Mouse (Mus musculus): Measurements from ENCODE around the gene Ryr3. TPM values are rescaled to one million over a fixed set of nuclear protein-coding genes. Genes with fewer than 3 reads are reported as not detected.

Ryr3 gene
- polyA plus RNA-seq, 1 experiment from 2014 or later = 5.6 TPM

DNA sequence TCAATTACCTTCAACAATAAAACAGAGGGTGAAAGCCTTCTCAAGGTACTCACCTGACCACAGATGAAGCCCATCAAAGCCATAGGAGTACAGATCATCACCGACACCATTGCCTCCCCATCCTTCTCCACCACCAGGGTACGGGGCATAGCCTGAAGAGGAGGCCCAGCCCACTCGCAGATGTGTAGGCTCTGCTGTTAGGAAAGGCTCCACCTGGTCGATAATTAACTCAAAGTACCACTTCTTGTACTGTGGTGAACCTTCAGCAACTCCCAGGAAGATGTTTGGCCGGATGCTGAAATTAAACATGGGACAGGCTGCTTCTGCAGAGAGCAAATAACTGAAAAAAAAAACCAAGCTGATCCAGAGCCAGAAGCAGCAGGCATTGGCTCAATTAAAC is 316.1 kb downstream of the Ryr3 start:
- no peak overlapping the region for H3K27ac ChIP-seq (replicated peaks)
- 76% methylated on average over 5 of the region's 5 CpGs for WGBS
- no peak for ATAC-seq (ENCODE audit: low FRiP score)

DNA sequence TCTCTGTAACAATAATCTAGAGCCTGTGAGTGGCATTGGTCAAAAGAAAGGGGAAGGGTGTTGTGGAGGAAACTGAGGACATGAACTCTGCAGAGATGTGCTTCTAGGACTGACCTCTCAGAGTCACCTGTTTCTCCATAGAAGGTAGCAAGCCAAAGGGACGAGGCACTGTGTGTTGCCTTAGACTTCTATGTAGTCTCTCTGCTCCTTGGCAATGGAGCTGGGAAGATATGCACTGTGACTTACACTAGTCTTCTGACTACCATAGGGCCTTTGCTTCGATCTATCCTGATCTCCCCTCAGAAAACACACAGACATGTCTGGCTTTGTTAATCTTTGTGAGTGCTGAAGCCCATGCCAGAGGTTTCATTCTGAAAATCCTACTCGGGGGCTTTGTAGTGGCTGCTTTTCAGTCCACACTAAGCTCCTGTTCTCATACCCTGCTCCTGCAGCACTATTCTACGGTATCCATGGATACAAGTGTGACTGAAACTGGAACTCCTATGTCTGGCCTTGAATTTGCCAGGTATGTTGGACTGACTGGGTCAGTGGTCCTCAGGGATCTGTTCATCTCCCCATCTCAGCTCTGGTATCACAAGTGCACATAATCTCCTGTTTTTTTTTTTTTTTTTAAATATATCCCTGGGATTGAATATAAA is 332.3 kb downstream of the Ryr3 start:
- no peaks in the 10 kb centered on the region for H3K36me3 ChIP-seq
- H3K27ac ChIP-seq (replicated peaks) = no peak overlapping the region
- no peak overlapping the region for H3K4me3 ChIP-seq (replicated peaks)
- H3K9ac ChIP-seq (replicated peaks) = no peak overlapping the region
- H3K9me3 ChIP-seq (replicated peaks) = no peaks in the 10 kb centered on the region
- H3K4me2 ChIP-seq = no peak overlapping the region
- no peaks in the 10 kb centered on the region for H3K27me3 ChIP-seq (replicated peaks)
- 69% methylated on average over 4 of the region's 4 CpGs for WGBS
- no peak for ATAC-seq (ENCODE audit: low FRiP score)
- no peaks in the 10 kb centered on the region for H3K4me1 ChIP-seq

More for the DNA sequence above, 316.1 kb downstream of the Ryr3 start:
- Histone ChIP-seq H3K4me1 (no peaks in the 10 kb centered on the region), H3K9me3 (replicated peaks) (no peaks in the 10 kb centered on the region), H3K4me3 (replicated peaks) (no peak overlapping the region), H3K27me3 (replicated peaks) (no peaks in the 10 kb centered on the region), H3K36me3 (no peaks in the 10 kb centered on the region), H3K4me2 (no peak overlapping the region), H3K9ac (replicated peaks) (no peak overlapping the region)

DNA sequence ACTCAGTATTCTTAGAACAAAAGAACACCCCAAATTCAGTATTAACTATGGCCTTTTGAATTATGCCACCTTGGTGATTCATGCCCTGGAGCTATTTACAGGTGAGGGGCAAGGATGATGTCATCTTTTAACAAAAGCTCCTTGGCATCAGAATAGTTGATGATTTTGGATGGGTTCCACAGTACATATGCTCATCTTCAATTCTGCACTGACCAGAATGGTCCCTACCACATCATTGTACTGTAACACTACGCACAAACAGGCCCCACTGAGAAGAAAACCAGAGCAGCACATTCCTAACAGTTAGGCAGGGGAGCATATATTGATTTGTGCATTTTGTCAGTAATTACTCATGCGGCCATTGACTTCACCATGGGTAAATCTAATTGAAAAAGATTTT is 335.1 kb downstream of the Ryr3 start:
- H3K9me3 ChIP-seq (replicated peaks) = no peaks in the 10 kb centered on the region
- H3K4me2 ChIP-seq = no peak overlapping the region
- no peak for ATAC-seq (ENCODE audit: low FRiP score)
- H3K27me3 ChIP-seq (replicated peaks) = no peaks in the 10 kb centered on the region
- H3K9ac ChIP-seq (replicated peaks) = no peak overlapping the region
- peaks cover 3% of the 10 kb centered on the region; the same call in 1 of the 2 replicates for H3K4me1 ChIP-seq
- H3K36me3 ChIP-seq = no peaks in the 10 kb centered on the region
- H3K4me3 ChIP-seq (replicated peaks) = no peak overlapping the region
- 82% methylated on average over 2 of the region's 2 CpGs for WGBS
- H3K27ac ChIP-seq (replicated peaks) = no peak overlapping the region

DNA sequence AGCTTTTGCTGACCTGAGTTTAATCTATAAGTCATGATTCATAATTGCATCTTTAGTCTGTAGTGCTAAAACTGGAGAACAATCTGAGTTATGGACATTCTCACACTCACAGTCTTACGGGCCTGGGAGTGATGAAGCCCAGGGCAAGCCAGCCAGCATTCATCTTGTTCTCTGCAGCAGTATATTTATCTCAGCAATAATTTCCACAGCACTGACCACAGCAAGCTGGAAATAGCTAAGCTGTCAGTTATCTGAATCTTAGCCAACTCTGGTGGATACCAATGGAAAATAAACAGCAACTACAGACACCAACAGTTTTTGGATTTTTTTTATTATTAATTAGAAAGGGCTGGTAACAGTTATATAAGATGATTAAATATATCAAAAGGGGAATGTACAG is 335.5 kb downstream of the Ryr3 start:
- Histone ChIP-seq H3K9ac (replicated peaks) (no peak overlapping the region), H3K4me2 (no peak overlapping the region), H3K4me3 (replicated peaks) (no peak overlapping the region), H3K27me3 (replicated peaks) (no peaks in the 10 kb centered on the region), H3K36me3 (no peaks in the 10 kb centered on the region), H3K27ac (replicated peaks) (no peak overlapping the region), H3K4me1 (peaks cover 3% of the 10 kb centered on the region; the same call in 1 of the 2 replicates), H3K9me3 (replicated peaks) (no peaks in the 10 kb centered on the region)
- no peak for ATAC-seq (ENCODE audit: low FRiP score)
- WGBS = 71% methylated on average over 1 of the region's 1 CpGs

DNA sequence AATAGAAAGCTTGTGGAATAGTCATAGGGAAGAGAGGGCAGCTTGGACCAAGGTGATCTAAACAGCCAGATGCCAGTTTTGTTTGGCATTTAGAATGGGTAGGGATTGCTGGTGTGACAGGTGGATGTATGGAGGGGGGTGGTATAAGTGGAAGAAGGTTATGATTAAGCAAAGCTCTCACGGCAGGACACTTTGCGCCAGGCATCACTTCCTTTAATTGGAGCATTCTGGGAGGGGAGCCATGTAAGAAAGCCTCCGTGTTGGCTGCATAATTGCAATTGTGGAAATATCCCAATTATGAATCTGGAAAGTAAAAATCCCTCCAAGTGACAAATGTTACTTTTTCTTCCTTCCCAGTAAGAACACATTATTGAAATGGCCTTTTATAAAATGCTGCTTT is 339.5 kb downstream of the Ryr3 start:
- H3K4me1 ChIP-seq = peaks cover 3% of the 10 kb centered on the region; the same call in 1 of the 2 replicates
- H3K36me3 ChIP-seq = no peaks in the 10 kb centered on the region
- H3K27ac ChIP-seq (replicated peaks) = no peak overlapping the region
- no peak overlapping the region for H3K9ac ChIP-seq (replicated peaks)
- 57% methylated on average over 3 of the region's 3 CpGs for WGBS
- H3K27me3 ChIP-seq (replicated peaks) = no peaks in the 10 kb centered on the region
- ATAC-seq (ENCODE audit: low FRiP score) = no peak
- no peak overlapping the region for H3K4me2 ChIP-seq
- no peaks in the 10 kb centered on the region for H3K9me3 ChIP-seq (replicated peaks)
- no peak overlapping the region for H3K4me3 ChIP-seq (replicated peaks)

DNA sequence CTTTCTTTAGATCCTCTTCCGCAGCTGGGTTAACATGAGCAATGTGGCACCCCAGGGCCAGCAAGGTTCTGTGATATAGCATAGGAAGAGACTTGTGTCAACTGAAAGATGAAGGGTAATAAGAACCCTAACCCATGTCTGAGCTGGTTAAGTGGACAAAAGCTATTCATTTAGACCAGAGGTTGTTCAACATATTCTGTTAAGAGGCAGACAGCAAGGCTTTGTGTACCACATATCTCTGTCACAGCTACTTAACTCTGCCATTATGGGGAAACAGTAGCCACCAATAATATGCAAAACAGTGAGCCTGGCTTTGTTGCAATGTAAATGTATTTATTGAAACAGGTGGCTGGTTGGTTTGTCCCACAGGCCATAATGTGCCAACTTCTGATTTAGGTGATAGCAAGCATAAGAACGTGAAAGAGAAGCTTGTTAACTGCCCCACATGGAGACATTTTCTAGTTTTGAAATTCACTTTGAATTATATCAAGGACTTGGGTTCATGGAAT is 350.8 kb downstream of the Ryr3 start:
- Histone ChIP-seq H3K36me3 (no peaks in the 10 kb centered on the region), H3K4me3 (replicated peaks) (no peak overlapping the region), H3K4me1 (no peaks in the 10 kb centered on the region), H3K9ac (replicated peaks) (no peak overlapping the region), H3K27me3 (replicated peaks) (no peaks in the 10 kb centered on the region), H3K27ac (replicated peaks) (no peak overlapping the region), H3K4me2 (no peak overlapping the region), H3K9me3 (replicated peaks) (no peaks in the 10 kb centered on the region)
- no peak for ATAC-seq (ENCODE audit: low FRiP score)
- WGBS = 41% methylated on average over 2 of the region's 2 CpGs

DNA sequence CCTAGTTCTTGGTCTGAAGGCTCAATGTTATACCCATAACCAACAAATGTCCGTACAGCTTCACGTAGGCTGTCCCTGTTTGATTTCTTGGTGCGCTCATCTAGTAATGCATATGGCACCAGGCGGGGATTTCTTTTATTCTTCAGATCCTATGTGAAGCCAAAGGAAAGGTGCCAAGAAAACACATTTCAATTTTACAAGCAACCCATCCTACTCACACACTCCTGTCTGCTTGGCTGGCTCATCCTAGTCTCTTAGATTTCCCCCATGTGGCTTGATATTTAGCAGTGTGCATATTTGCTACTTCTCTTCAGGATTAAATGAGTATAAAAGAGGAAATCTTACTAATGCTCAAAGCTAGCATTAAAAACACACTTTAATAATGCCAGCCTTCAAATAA is 355.1 kb downstream of the Ryr3 start:
- Histone ChIP-seq H3K27ac (replicated peaks) (no peak overlapping the region), H3K9ac (replicated peaks) (no peak overlapping the region), H3K4me2 (no peak overlapping the region), H3K9me3 (replicated peaks) (no peaks in the 10 kb centered on the region), H3K27me3 (replicated peaks) (no peaks in the 10 kb centered on the region), H3K36me3 (no peaks in the 10 kb centered on the region), H3K4me1 (no peaks in the 10 kb centered on the region), H3K4me3 (replicated peaks) (no peak overlapping the region)
- WGBS = 94% methylated on average over 4 of the region's 4 CpGs
- ATAC-seq (ENCODE audit: low FRiP score) = no peak

DNA sequence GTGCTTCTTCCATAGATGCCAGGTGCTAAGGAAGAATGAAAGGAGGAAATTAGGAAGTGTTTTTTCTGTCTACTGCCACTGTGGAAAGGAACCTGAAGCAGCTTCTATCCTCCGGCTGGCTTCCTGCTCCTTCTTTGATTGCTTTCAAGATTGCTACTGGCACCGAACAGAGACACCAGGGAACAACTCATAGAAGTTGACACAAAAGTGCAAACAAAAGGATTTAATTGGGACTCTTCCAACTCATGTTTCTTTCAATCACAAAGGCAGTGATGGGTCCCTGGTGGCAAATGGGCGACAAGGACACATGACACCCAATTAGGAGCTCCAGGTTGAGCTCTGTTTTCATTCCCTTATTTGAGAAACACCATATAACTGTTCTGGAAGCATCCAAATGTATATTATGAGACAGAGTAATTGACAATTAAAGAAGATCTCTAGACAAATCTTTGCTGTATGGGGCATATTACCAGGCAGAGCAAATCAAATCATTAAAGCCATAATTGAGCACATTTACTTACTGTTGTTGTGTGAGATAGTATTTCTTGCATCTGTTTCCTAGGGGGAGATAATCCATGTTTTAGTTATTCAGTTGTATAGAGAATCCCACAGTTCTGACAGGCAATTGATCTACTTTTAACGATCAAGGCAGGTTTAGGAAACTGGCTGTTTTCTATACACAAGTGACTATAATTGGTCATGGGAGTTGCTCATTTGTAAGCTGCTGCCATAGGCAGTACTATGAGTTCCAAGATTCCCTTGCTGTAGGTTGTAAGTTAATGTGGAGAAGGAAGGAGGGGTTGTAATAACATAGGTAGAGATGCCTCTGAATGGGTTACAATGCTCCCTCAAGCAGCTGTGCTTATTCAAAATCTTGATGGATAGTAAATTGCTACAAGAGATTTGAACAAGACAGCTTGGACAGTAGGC is 371.0 kb downstream of the Ryr3 start:
- Histone ChIP-seq H3K4me1 (no peaks in the 10 kb centered on the region), H3K27ac (replicated peaks) (no peak overlapping the region), H3K9ac (replicated peaks) (no peak overlapping the region), H3K9me3 (replicated peaks) (0 out of 2 replicates have a peak, but pooled peaks cover 3% of the 10 kb centered on the region), H3K4me2 (no peak overlapping the region), H3K36me3 (no peaks in the 10 kb centered on the region), H3K27me3 (replicated peaks) (no peaks in the 10 kb centered on the region), H3K4me3 (replicated peaks) (no peak overlapping the region)
- WGBS = 23% methylated on average over 4 of the region's 4 CpGs
- peak; percentile 73 for ATAC-seq (ENCODE audit: low FRiP score)

DNA sequence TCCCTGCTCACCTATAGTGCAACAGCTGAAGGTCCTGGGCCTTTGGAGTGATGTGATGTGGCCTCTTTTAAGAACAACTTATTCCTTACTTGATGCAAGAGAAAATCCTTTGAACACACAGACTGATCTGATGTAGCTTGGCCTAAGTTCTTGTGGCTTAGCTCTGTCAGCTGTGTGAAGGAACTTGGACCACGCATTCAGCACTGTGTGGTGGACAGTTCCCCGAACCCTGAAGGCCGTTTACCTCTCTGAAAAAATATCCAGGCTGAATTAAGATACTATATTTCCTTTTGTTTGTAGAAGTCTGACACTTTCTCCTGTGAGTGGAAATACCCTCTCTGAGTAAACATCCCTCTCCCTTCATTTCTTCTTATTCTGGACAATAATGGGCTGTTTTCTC is 374.0 kb downstream of the Ryr3 start:
- H3K4me1 ChIP-seq = no peaks in the 10 kb centered on the region
- no peak overlapping the region for H3K4me3 ChIP-seq (replicated peaks)
- H3K27ac ChIP-seq (replicated peaks) = no peak overlapping the region
- H3K9ac ChIP-seq (replicated peaks) = no peak overlapping the region
- H3K27me3 ChIP-seq (replicated peaks) = no peaks in the 10 kb centered on the region
- H3K9me3 ChIP-seq (replicated peaks) = no peaks in the 10 kb centered on the region
- H3K36me3 ChIP-seq = no peaks in the 10 kb centered on the region
- ATAC-seq (ENCODE audit: low FRiP score) = no peak
- no peak overlapping the region for H3K4me2 ChIP-seq
- 50% methylated on average over 3 of the region's 3 CpGs for WGBS

DNA sequence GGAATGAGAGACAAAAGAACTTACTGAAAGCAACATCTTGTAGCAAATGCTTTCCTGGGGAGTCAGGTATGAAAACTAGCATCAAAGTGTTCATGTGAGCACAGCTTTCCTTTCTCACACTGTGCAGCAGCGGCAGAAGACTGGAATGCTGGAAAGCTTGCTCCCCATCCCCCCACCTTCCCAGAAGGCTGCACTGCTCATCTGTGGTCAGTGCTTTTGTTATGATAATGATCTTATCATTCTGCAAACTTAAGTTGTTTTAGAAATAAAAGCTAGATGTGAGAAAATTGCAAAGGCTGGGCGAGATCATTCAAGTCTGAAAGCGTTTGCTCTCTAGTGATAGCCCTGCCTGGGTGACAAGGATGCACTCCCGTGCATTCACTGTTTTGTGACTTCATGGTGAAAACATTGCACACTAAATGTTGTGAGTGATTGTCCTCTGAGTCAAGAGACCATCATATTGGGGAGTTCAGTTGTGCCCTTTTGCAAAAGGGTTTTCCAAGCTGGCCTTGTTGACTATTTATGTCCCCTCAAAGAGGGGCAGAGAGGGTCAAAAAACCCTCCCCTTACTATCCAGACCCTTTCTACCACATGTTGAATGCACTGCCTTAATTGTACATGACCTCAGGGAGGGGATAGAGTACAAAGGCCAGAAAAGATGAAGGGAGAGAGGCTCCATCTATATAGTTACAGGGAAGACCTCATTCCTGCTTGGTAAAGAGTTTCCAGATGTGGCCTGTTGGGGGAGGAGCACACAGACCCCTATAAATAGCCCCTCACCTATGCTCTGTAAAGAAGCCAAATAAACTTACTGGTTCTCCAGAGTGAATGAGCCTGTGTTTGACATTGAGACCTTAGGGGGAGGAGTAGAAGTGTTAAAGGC is 385.2 kb downstream of the Ryr3 start:
- no peak overlapping the region for H3K9ac ChIP-seq (replicated peaks)
- no peaks in the 10 kb centered on the region for H3K36me3 ChIP-seq
- 42% methylated on average over 4 of the region's 4 CpGs for WGBS
- ATAC-seq (ENCODE audit: low FRiP score) = no peak
- no peak overlapping the region for H3K4me2 ChIP-seq
- no peaks in the 10 kb centered on the region for H3K9me3 ChIP-seq (replicated peaks)
- H3K27ac ChIP-seq (replicated peaks) = no peak overlapping the region
- H3K4me1 ChIP-seq = no peaks in the 10 kb centered on the region
- H3K27me3 ChIP-seq (replicated peaks) = no peaks in the 10 kb centered on the region
- no peak overlapping the region for H3K4me3 ChIP-seq (replicated peaks)

DNA sequence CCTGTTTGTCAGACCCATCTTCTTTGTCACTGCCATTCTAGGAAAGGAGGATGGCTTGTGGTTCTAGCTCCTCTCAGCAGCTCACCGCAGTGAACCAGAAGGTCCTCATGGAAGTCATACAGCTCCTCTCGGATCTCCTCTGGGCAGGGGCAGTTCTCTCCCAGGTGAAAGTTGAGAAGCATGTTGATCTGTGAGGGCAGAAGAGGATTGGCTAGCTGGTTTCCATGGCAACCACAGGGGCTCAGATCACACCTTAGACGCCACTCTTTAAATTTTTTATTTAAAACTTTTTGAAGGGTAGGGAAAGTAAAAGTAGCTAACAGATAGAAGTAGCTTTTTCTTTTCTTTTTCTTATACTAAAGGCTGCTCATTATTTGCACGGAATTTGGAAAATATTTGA is 390.3 kb downstream of the Ryr3 start:
- Histone ChIP-seq H3K4me1 (no peaks in the 10 kb centered on the region), H3K4me3 (replicated peaks) (no peak overlapping the region), H3K27ac (replicated peaks) (no peak overlapping the region), H3K36me3 (no peaks in the 10 kb centered on the region), H3K27me3 (replicated peaks) (no peaks in the 10 kb centered on the region), H3K9ac (replicated peaks) (no peak overlapping the region), H3K9me3 (replicated peaks) (no peaks in the 10 kb centered on the region), H3K4me2 (no peak overlapping the region)
- ATAC-seq (ENCODE audit: low FRiP score) = no peak
- WGBS = 44% methylated on average over 4 of the region's 4 CpGs
